Mouse (Mus musculus) stomach, postnatal 0 days (tissue): ENCODE measurements at regions not wholly inside any gene's neighbourhood (a gene's known extent, or its start where the extent isn't known, plus 50 kb on each side); places are given as distances from the start of the nearest gene placed in this dataset.

ENCODE experiments used
- CTCF ChIP-seq: IDR thresholded peaks from 2 replicates; pipeline ENCODE4 v1.5.1; 2016; ENCODE audit warnings: antibody characterized with exemption, low read depth, mild to moderate bottlenecking, moderate library complexity
- EP300 ChIP-seq: optimal IDR thresholded peaks from 2 replicates; pipeline ENCODE3; 2016; ENCODE audit warnings: antibody characterized with exemption

DNA sequence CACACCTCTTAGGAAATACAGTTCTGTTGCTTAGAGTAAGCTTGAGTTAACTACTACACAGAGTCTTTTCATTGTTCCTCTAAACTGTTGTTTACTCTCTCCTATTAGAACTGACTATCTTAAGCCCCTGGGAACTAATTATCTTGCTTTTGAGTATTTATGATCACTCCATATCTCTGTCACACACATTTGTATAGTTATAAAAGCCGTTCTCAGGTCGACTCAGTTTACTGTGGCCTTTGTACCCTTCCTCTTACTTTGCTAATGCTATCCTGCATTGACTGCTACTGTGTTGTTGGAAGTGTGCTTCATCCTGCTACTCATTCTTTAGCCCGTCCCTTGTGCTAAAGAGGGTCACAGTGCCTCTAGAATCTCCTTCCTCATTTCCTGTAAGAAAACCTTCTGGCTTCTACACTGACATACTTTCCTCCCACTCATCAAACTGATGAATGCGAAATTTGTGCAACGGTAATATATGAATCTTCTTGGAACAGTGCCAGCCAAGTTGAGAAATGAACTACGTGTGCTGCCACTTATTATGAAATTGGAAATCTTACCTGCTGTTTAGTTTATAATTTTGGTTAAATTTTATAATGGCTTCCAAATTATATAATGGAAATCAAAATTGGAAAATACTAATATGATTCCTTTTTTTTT is 119.8 kb upstream of the Cblb start:
- no peak for TF ChIP-seq CTCF
- TF ChIP-seq EP300: no peak
